Mouse (Mus musculus): ENCODE measurements around the gene Col4a3bp.

DNA sequence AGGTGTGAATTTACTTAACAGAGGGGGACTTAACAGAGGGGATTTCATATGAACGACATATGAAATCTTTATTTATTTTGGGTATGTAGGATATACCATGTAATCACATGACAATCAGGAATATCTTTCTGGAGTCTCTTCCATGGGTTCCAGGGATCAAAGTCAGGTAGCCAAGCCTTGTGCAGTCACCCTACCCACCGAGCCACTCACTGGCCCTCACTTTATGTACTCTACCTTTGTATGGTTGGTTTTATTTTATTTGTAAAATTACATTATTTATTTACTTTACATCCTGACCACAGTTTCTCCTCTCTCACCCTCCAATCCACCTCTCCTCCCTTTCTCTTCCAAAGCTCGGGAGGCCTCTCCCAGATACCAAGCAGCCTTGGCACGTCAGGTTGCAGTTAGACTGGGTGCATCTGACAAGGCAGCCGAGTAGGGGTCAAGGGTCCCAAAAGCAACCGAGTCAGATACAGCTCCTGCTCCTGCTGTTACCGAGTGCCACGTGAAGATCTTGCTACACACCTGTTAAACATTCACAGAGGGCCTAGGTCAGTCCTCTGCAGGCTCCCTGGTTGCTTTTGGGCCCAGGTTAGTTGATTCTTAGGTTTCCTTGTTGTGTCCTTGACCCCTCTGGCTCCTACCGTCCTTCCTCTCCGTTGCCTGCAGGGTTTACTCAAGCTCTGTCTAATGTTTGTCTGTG is 28.0 kb downstream of the Col4a3bp start:
- no peak for TF ChIP-seq EP300 (IDR thresholded peaks at IDR 0.05)
- TF ChIP-seq CTCF (IDR thresholded peaks at IDR 0.05), result no peak

Data from lung, postnatal 0 days (tissue).